Mouse (Mus musculus) stomach, postnatal 0 days (tissue): ENCODE data around the gene Aldh18a1. TPM values are rescaled to one million over a fixed set of nuclear protein-coding genes. Genes with fewer than 3 reads are reported as not detected.
A peak's percentile ranks its signal among the peaks of the same experiment; 100 is the strongest.

Source experiments
- ATAC-seq: fragments of 200-750 bp; cut with Nextera tagmentation; 2 replicates; pipeline ENCODE4 v1.8.0; 2017; ENCODE audit not compliant: low FRiP score, low TSS enrichment
- DNase-seq: peaks from one replicate; pipeline ENCODE4 v3.0.0-alpha.2; 2016; ENCODE audit warnings: low spot score
- H3K27ac ChIP-seq: fragments of 300-500 bp; sonication (generic); replicated peaks from 2 replicates; pipeline ENCODE4 v1.5.1; 2014; ENCODE audit warnings: mild to moderate bottlenecking, control low read depth
- H3K27me3 ChIP-seq: fragments of 300-500 bp; sonication (generic); 2 replicates; pipeline ENCODE4 v1.6.1; 2014; ENCODE audit warnings: low read length; ENCODE audit not compliant: control insufficient read depth, insufficient read depth
- H3K36me3 ChIP-seq: fragments of 300-500 bp; sonication (generic); 2 replicates; pipeline ENCODE4 v1.6.1; 2014; ENCODE audit warnings: low read length, mixed read lengths; ENCODE audit not compliant: control insufficient read depth, insufficient read depth
- H3K4me1 ChIP-seq: fragments of 300-500 bp; sonication (generic); replicated peaks from 2 replicates; pipeline ENCODE4 v1.6.1; 2014; ENCODE audit warnings: antibody characterized with exemption; ENCODE audit not compliant: control insufficient read depth, insufficient read depth
- H3K4me2 ChIP-seq: fragments of 300-500 bp; sonication (generic); replicated peaks from 2 replicates; pipeline ENCODE4 v1.6.1; 2014; ENCODE audit warnings: low read depth, mild to moderate bottlenecking, control low read depth, moderate library complexity
- H3K4me3 ChIP-seq: fragments of 300-500 bp; sonication (generic); 2 replicates; pipeline ENCODE4 v1.5.1; 2014; ENCODE audit warnings: low read depth, low read length, control low read depth
- H3K9ac ChIP-seq: fragments of 300-500 bp; sonication (generic); 2 replicates; pipeline ENCODE4 v1.6.1; 2014; ENCODE audit warnings: mild to moderate bottlenecking, low read length, control low read depth, mixed read lengths
- H3K9me3 ChIP-seq: fragments of 300-500 bp; sonication (generic); 2 replicates; pipeline ENCODE4 v1.6.1; 2016; ENCODE audit warnings: low read length; ENCODE audit not compliant: control insufficient read depth
- CTCF ChIP-seq: IDR thresholded peaks from 2 replicates; pipeline ENCODE4 v1.5.1; 2016; ENCODE audit warnings: antibody characterized with exemption, low read depth, mild to moderate bottlenecking, moderate library complexity
- EP300 ChIP-seq: optimal IDR thresholded peaks from 2 replicates; pipeline ENCODE3; 2016; ENCODE audit warnings: antibody characterized with exemption
- WGBS: fragments of 180-500 bp; shearing (Covaris S2); extraction: QIAGEN DNeasy Blood & Tissue Kit; methylation state at CpG from one replicate; pipeline ENCODE4 v1.1.7; 2014; 5-methylcytosine and 5-hydroxymethylcytosine counted together
- polyA plus RNA-seq: library from polyadenylated mRNA; unstranded; fragments of >200 nt; fragmentation: Nextera tagmentation; extraction: Ambion mirVana; gene quantifications from 2 replicates; pipeline ENCODE4 v1.2.1, GENCODE M21; 2015

Gene Aldh18a1
- polyA plus RNA-seq, 1 experiment from 2014 or later, result 43.0 TPM

DNA sequence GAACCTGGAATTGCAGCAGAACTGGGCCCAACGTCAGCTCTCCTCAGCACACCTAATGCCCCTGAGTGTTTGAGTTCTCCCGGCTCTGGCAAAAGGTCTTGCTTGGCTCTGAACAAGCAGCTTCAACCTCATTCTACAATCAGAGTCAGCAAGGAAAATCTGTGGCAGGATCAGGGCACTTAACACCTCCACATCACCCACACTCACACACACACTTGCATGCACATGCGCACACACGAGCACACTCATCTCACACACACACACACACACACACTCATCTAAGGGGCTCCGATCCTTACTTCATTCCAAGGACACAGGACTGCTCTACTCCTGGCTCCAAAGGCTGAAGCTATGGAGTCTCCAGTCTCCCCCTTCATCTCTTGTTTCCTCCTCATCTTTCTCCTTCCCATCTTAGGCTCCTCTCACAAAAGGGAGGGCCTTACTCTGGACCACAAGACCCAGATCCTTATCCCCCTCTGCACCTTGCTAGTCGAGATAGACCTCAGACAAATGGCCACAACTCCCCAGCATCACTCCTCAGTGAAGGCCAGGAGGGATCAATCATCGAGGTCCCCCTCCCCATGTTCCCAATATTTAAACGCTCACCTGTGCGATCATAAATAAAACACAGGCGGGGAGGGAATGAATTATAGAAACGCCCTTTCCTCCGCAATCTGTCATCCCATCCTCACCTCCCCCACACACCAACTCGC is 77.7 kb downstream of the Aldh18a1 start:
- Histone ChIP-seq H3K4me3 (peak overlapping the region; percentile 88), H3K36me3 (no peaks in the 10 kb centered on the region), H3K27ac (peak overlapping the region; percentile 93), H3K9me3 (no peaks in the 10 kb centered on the region), H3K4me2 (peak overlapping the region; percentile 77), H3K9ac (peak overlapping the region; percentile 50), H3K27me3 (no peaks in the 10 kb centered on the region), H3K4me1 (no peaks in the 10 kb centered on the region)
- DNase-seq, result no peak
- WGBS, result 61% methylated on average over 13 of the region's 13 CpGs
- ATAC-seq, result no peak
- TF ChIP-seq EP300, result no peak
- TF ChIP-seq CTCF, result no peak

DNA sequence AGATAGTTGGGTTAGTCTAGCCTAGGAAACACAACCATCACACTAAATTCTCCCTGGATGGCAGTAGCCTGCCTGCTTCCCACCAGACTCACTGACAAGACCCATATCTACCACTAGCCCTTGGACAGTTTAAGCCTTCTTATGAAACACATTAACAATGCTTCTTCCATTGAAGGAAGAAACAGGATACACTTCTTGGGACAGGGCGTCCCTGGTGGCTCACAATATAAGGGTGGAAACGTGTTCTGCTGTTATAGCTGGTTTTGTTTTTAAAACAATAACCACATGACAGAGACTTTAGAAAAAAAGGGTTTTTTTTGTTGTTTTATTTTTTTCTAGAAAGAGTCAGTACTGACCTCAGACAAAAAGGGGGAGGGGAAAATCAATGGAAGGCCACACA is 79.0 kb downstream of the Aldh18a1 start:
- no peak for ATAC-seq
- H3K27me3 ChIP-seq, result no peaks in the 10 kb centered on the region
- H3K27ac ChIP-seq, result peak overlapping the region; percentile 31; the same call in 1 of the 2 replicates
- H3K4me3 ChIP-seq, result no peak overlapping the region
- no peak overlapping the region for H3K4me2 ChIP-seq
- WGBS, result 67% methylated on average over 2 of the region's 2 CpGs
- H3K9ac ChIP-seq, result no peak overlapping the region
- TF ChIP-seq CTCF (peak; percentile 34), EP300 (no peak)
- DNase-seq, result no peak
- H3K4me1 ChIP-seq, result no peaks in the 10 kb centered on the region
- no peaks in the 10 kb centered on the region for H3K9me3 ChIP-seq
- H3K36me3 ChIP-seq, result no peaks in the 10 kb centered on the region

DNA sequence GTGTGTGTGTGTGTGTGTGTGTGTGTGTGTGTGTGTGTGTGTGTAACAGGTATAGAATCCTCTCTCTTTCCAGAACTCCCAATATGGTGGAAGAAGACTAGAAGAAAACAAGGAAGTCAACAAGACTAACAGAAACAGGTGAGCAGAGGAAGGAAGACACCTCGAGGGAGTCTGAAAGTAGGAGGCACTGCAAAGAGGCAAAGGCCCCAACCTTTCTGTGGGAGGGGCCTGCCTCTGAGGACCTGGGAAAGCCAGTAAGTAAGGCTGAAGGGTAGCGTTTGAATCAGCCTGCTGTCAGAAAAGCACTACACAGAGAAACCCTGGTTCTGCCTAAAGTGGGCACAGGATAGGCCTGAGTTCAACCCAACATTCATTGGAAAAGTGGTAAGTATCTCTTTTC is 79.4 kb downstream of the Aldh18a1 start:
- H3K4me2 ChIP-seq, result no peak overlapping the region

DNA sequence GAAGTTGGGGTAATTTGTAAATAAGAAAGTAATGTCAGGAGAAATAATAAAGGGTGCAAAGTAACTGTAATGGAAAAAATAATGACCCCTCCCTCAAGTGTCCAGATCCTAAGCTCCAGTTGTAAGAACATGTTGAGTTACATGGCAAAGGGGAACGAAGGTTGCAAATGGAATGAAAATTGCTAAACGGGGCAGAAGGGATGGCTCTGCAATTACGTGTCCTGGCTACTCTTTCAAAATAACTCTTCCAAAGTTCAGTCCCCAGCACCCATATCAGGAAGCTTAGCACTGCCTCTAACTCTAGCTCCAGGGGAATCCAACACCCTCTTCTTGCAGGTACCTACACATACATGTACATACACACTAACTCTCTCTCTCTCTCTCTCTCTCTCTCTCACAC is 81.3 kb downstream of the Aldh18a1 start:
- Histone ChIP-seq H3K4me3 (no peak overlapping the region), H3K27me3 (no peaks in the 10 kb centered on the region), H3K36me3 (no peaks in the 10 kb centered on the region), H3K9ac (no peak overlapping the region), H3K4me1 (no peaks in the 10 kb centered on the region), H3K9me3 (no peaks in the 10 kb centered on the region), H3K27ac (no peak overlapping the region), H3K4me2 (no peak overlapping the region)
- 85% methylated on average over 3 of the region's 3 CpGs for WGBS
- no peak for ATAC-seq
- TF ChIP-seq EP300, result no peak
- TF ChIP-seq CTCF, result no peak
- DNase-seq, result no peak

More for the DNA sequence above, 79.4 kb downstream of the Aldh18a1 start:
- TF ChIP-seq CTCF (no peak), EP300 (no peak)
- H3K27ac ChIP-seq, result peak overlapping the region; percentile 31; the same call in 1 of the 2 replicates
- WGBS, result 41% methylated on average over 2 of the region's 2 CpGs
- H3K9ac ChIP-seq, result no peak overlapping the region
- DNase-seq (no peak), ATAC-seq (no peak)
- no peaks in the 10 kb centered on the region for H3K9me3 ChIP-seq
- H3K4me1 ChIP-seq, result no peaks in the 10 kb centered on the region
- H3K27me3 ChIP-seq, result no peaks in the 10 kb centered on the region
- no peaks in the 10 kb centered on the region for H3K36me3 ChIP-seq
- H3K4me3 ChIP-seq, result no peak overlapping the region

DNA sequence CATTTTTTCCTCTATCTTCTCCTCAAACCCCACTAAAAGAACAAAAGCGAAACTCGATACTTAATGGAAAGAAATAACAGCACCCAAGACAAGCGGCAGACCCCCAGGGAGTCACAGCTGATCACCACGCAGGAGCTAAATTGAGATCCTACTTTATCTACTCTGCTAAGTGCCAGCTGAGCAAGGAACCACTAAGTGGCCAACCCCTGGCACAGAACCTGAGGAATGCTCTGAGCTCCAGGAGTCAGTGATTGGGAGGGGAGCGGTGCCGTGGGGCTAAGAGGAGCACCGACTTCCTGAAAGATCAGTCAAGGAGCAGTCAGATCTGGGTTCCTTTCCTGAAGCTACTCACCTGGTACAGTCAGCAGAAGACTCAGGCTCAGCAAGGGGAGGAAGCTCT is 83.9 kb downstream of the Aldh18a1 start:
- ATAC-seq (no peak), DNase-seq (no peak)
- Histone ChIP-seq H3K9me3 (no peaks in the 10 kb centered on the region), H3K4me2 (no peak overlapping the region), H3K4me3 (no peak overlapping the region), H3K27ac (no peak overlapping the region), H3K9ac (no peak overlapping the region), H3K4me1 (no peaks in the 10 kb centered on the region), H3K36me3 (no peaks in the 10 kb centered on the region), H3K27me3 (no peaks in the 10 kb centered on the region)
- WGBS, result 75% methylated on average over 7 of the region's 7 CpGs
- no peak for TF ChIP-seq EP300
- no peak for TF ChIP-seq CTCF

Other genes starting within 250 kb of the Aldh18a1 start
- 107 and 111 TPM in 2 replicates for gene Sorbs1, start 74.7 kb downstream of the Aldh18a1 start, polyA plus RNA-seq
- gene Tctn3, start 23.8 kb upstream of the Aldh18a1 start, polyA plus RNA-seq, result 4.1 and 4.5 TPM in 2 replicates
- gene Entpd1, start 23.9 kb upstream of the Aldh18a1 start, polyA plus RNA-seq, result 10.0 and 10.8 TPM in 2 replicates
- gene Cc2d2b, start 160.3 kb upstream of the Aldh18a1 start, polyA plus RNA-seq, result 0.12 and 0.21 TPM in 2 replicates
- 3.0 TPM in 2 replicates for gene Ccnj, start 242.8 kb upstream of the Aldh18a1 start, polyA plus RNA-seq